17 mouse cellular contexts compared by ENCODE assay signal in genomic region chr4:120066841-120067591, GRCm38 (mm10). TPM values are rescaled to one million over a fixed set of nuclear protein-coding genes. Genes with fewer than 3 reads are reported as not detected.
DNase-seq lines count a peak whose midpoint lies in the region; ATAC-seq and TF ChIP-seq lines count a peak whose summit lies in the region.
"Had no signal": no experiment of that assay in that cellular context is flagged by ENCODE, and none has a peak within 500 bp of the region (broad histone marks: within the 10 kb centered on the region; RNA-seq: fewer than 3 reads in every experiment).

No protein-coding gene starts in this region.

- no peaks in the 10 kb centered on the region for H3K36me3 ChIP-seq in neural tube, embryonic 13.5 days
- H3K36me3 ChIP-seq: embryonic facial prominence, embryonic 12.5 days; limb, embryonic 15.5 days; midbrain, embryonic 12.5 days had no signal

- peak overlapping the region; percentile 34; the same call in 1 of the 2 replicates for H3K27ac ChIP-seq in embryonic fibroblast, embryonic 13.5 days (ENCODE audit: insufficient read depth, low read length)
- H3K27ac ChIP-seq in neural tube, embryonic 13.5 days (replicated peaks), result peak overlapping the region; percentile 28; the same call in 1 of the 2 replicates
- H3K27ac ChIP-seq: embryonic facial prominence, embryonic 12.5 days; limb, embryonic 15.5 days; midbrain, embryonic 12.5 days had no signal

- DNase-seq in cerebellum, postnatal 10 days, result peak; percentile 44 to 69
- no peak for DNase-seq in cerebellum, adult 8-10 months
- peak; percentile 44 to 66 for DNase-seq in layer of hippocampus, postnatal 10 days (ENCODE audit: low spot score in 2 of 2)
- no peak for DNase-seq in layer of hippocampus, adult 11-12 months (ENCODE audit: low spot score)
- DNase-seq in T-cell, adult 2 months (ENCODE audit: low spot score), result no peak
- DNase-seq in left cerebral cortex, postnatal 25 days (ENCODE audit: low spot score in 2 of 2), result no peak
- DNase-seq: thymus, adult 18-20 months had no signal

- H3K27me3 ChIP-seq in neural tube, embryonic 13.5 days, result no peaks in the 10 kb centered on the region
- H3K27me3 ChIP-seq: limb, embryonic 15.5 days; midbrain, embryonic 12.5 days had no signal

- no peak for TF ChIP-seq CTCF in embryonic fibroblast, embryonic 13.5 days (IDR thresholded peaks at IDR 0.05; ENCODE audit: borderline replicate concordance, insufficient read depth, low read length)

- no peak overlapping the region for H3K4me3 ChIP-seq in embryonic fibroblast, embryonic 13.5 days (ENCODE audit: insufficient read depth, low read length)
- no peak overlapping the region for H3K4me3 ChIP-seq in neural tube, embryonic 13.5 days
- H3K4me3 ChIP-seq: embryonic facial prominence, embryonic 12.5 days; limb, embryonic 15.5 days; midbrain, embryonic 12.5 days had no signal

- no peak for TF ChIP-seq POLR2A in embryonic fibroblast, embryonic 13.5 days (IDR thresholded peaks at IDR 0.05; ENCODE audit: low read depth, low read length)

- H3K9ac ChIP-seq in neural tube, embryonic 13.5 days, result no peak overlapping the region
- H3K9ac ChIP-seq: embryonic facial prominence, embryonic 12.5 days; limb, embryonic 15.5 days; midbrain, embryonic 12.5 days had no signal

- 58% methylated on average over 9 of the region's 9 CpGs for WGBS in neural tube, embryonic 13.5 days

- peaks cover 6% of the 10 kb centered on the region for H3K4me1 ChIP-seq in embryonic fibroblast, embryonic 13.5 days (ENCODE audit: control insufficient read depth, insufficient read depth, low read length)
- peaks cover 12% of the 10 kb centered on the region for H3K4me1 ChIP-seq in neural tube, embryonic 13.5 days (replicated peaks)
- H3K4me1 ChIP-seq: embryonic facial prominence, embryonic 12.5 days; midbrain, embryonic 12.5 days had no signal

- no peak overlapping the region for H3K4me2 ChIP-seq in neural tube, embryonic 13.5 days
- H3K4me2 ChIP-seq: embryonic facial prominence, embryonic 12.5 days; limb, embryonic 15.5 days; midbrain, embryonic 12.5 days had no signal

- intact Hi-C loops in left cerebral cortex, postnatal 25 days (cut with DNase I), result no loop called here

- no peaks in the 10 kb centered on the region for H3K9me3 ChIP-seq in neural tube, embryonic 13.5 days
- H3K9me3 ChIP-seq: embryonic facial prominence, embryonic 12.5 days; limb, embryonic 15.5 days; midbrain, embryonic 12.5 days had no signal

- ATAC-seq in neural tube, embryonic 13.5 days (ENCODE audit: low read depth), result peak; percentile 47; the same call in 1 of the 2 replicates
- ATAC-seq: forebrain, embryonic 16.5 days had no signal

RNA-seq across cellular contexts. Expression of gene AL607142.1, which starts 2.2 kb away (rescaled TPM):
- total RNA-seq in layer of hippocampus, postnatal 10 days (2021), result not detected
- polyA plus RNA-seq in embryonic fibroblast, embryonic 13.5 days (2011; ENCODE audit: insufficient read length, low read depth, missing spikeins), result not detected in 2 replicates
- polyA plus RNA-seq in neural tube, embryonic 13.5 days (2015; fragmentation: Nextera tagmentation; extraction: Ambion mirVana), result not detected in 2 replicates
- total RNA-seq in left cerebral cortex, postnatal 25 days (2021), result not detected
- total RNA-seq: heart, adult 18-20 months had no signal
- polyA plus RNA-seq: embryonic facial prominence, embryonic 12.5 days; forebrain, embryonic 16.5 days; intestine, embryonic 14.5 days; limb, embryonic 15.5 days; lung, embryonic 16.5 days; midbrain, embryonic 12.5 days; small intestine, adult 2 months had no signal

Comparison
In these comparisons a context has a peak if more than half of its experiments do, and no peak if none do; other contexts are left out.
1. DNase-seq: peak in cerebellum, postnatal 10 days (2 of 2) and layer of hippocampus, postnatal 10 days (2 of 2); none in cerebellum, adult 8-10 months (single experiment), layer of hippocampus, adult 11-12 months (single experiment), T-cell, adult 2 months (single experiment) and left cerebral cortex, postnatal 25 days (0 of 2).